Mouse (Mus musculus) intestine, postnatal 0 days (tissue): ENCODE data around the gene Pdss1. TPM values are rescaled to one million over a fixed set of nuclear protein-coding genes. Genes with fewer than 3 reads are reported as not detected.
A peak's percentile ranks its signal among the peaks of the same experiment; 100 is the strongest.

ENCODE experiments used
- ATAC-seq: fragments of 200-750 bp; cut with Nextera tagmentation; 2 replicates; pipeline ENCODE4 v1.8.0; 2017; ENCODE audit warnings: mild to moderate bottlenecking, moderate TSS enrichment, moderate library complexity
- H3K27ac ChIP-seq: fragments of 300-500 bp; sonication (generic); 2 replicates; pipeline ENCODE4 v1.5.1; 2014; ENCODE audit warnings: mild to moderate bottlenecking, low read depth, low read length, moderate library complexity
- H3K27me3 ChIP-seq: fragments of 300-500 bp; sonication (generic); replicated peaks from 2 replicates; pipeline ENCODE4 v1.6.1; 2014; ENCODE audit warnings: low read length, mixed read lengths; ENCODE audit not compliant: control insufficient read depth, insufficient read depth
- H3K36me3 ChIP-seq: fragments of 300-500 bp; sonication (generic); 2 replicates; pipeline ENCODE4 v1.6.1; 2014; ENCODE audit warnings: mild to moderate bottlenecking, moderate library complexity; ENCODE audit not compliant: control insufficient read depth, insufficient read depth
- H3K4me1 ChIP-seq: fragments of 300-500 bp; sonication (generic); replicated peaks from 2 replicates; pipeline ENCODE4 v1.6.1; 2014; ENCODE audit warnings: antibody characterized with exemption, low read length, mixed read lengths; ENCODE audit not compliant: control insufficient read depth, insufficient read depth
- H3K4me2 ChIP-seq: fragments of 300-500 bp; sonication (generic); replicated peaks from 2 replicates; pipeline ENCODE4 v1.6.1; 2014; ENCODE audit warnings: low read depth, mild to moderate bottlenecking, moderate library complexity
- H3K4me3 ChIP-seq: fragments of 300-500 bp; sonication (generic); 2 replicates; pipeline ENCODE4 v1.5.1; 2014; ENCODE audit warnings: low read depth, low read length
- H3K9ac ChIP-seq: fragments of 300-500 bp; sonication (generic); 2 replicates; pipeline ENCODE4 v1.6.1; 2014; ENCODE audit warnings: mild to moderate bottlenecking, low read depth, low read length
- H3K9me3 ChIP-seq: fragments of 300-500 bp; sonication (generic); 2 replicates; pipeline ENCODE4 v1.6.1; 2016; ENCODE audit warnings: mixed run types; ENCODE audit not compliant: control insufficient read depth
- CTCF ChIP-seq: sonication (generic); IDR thresholded peaks from 2 replicates; pipeline ENCODE4 v1.5.1; 2016; ENCODE audit warnings: low read depth, mild to moderate bottlenecking, control low read depth, antibody characterized with exemption, moderate library complexity
- WGBS: fragments of 180-500 bp; shearing (Covaris S2); extraction: QIAGEN DNeasy Blood & Tissue Kit; methylation state at CpG from one replicate; pipeline ENCODE4 v1.1.7; 2014; 5-methylcytosine and 5-hydroxymethylcytosine counted together
- polyA plus RNA-seq: library from polyadenylated mRNA; unstranded; fragments of >200 nt; fragmentation: Nextera tagmentation; extraction: Ambion mirVana; gene quantifications from 2 replicates; pipeline ENCODE4 v1.2.1, GENCODE M21; 2015

Gene Pdss1
- polyA plus RNA-seq, 1 experiment from 2014 or later = 26.6 TPM

- WGBS = 45% methylated on average over 4 of the region's 4 CpGs
- no peak overlapping the region for H3K4me2 ChIP-seq
Observed at GRCm38 (mm10) chr2:22949956-22950355, 54.6 kb downstream of the Pdss1 start.

DNA sequence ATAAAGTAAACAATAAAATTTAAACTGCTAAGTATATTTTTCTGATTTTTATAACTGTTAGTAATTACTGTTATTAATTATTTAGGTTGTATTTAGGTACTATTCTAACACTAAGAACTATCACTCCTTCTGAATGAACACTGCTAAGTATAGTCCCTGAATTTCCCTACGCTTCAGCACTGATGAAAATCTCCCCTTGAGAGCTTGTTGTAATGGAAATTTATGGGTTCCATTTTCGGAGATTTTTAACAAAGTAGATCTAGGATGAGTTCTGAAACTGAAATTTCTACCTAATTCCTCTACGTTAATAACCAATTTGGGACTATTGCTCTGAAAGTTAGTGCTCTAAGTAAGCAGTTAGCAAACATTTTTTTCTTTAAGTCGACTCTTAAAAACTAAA is 59.0 kb downstream of the Pdss1 start:
- Histone ChIP-seq H3K9ac (no peak overlapping the region), H3K27me3 (no peaks in the 10 kb centered on the region), H3K4me1 (no peaks in the 10 kb centered on the region), H3K4me2 (no peak overlapping the region), H3K27ac (no peak overlapping the region), H3K4me3 (no peak overlapping the region), H3K9me3 (no peaks in the 10 kb centered on the region), H3K36me3 (0 out of 2 replicates have a peak, but pooled peaks cover 4% of the 10 kb centered on the region)
- no peak for TF ChIP-seq CTCF
- ATAC-seq = no peak
- WGBS = 94% methylated on average over 4 of the region's 4 CpGs

More at GRCm38 (mm10) chr2:22949956-22950355, 54.6 kb downstream of the Pdss1 start:
- Histone ChIP-seq H3K4me3 (no peak overlapping the region), H3K27me3 (no peaks in the 10 kb centered on the region), H3K36me3 (peaks cover 7% of the 10 kb centered on the region), H3K9me3 (no peaks in the 10 kb centered on the region), H3K4me1 (no peaks in the 10 kb centered on the region), H3K27ac (no peak overlapping the region), H3K9ac (no peak overlapping the region)
- ATAC-seq = no peak
- TF ChIP-seq CTCF = no peak

DNA sequence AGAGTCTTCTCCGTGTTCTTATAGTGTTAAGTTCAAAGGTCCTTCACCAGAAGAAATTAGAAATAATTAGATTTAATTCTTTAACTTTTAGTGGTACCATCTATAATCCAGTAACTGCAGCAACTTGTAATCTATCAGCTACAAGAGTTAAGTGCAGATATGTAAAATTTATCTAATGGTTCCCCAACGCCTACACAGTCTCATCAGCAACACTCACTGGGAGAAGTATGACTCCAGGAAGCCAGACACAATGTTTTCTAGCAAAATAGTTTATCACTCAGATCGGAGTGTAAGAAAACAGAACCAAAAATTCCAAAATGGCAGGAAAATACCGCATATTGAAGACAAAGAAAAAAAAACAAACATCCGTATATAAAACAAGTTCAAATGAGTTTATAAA is 60.6 kb downstream of the Pdss1 start:
- no peaks in the 10 kb centered on the region for H3K9me3 ChIP-seq
- H3K27me3 ChIP-seq = no peaks in the 10 kb centered on the region
- no peak for TF ChIP-seq CTCF
- H3K27ac ChIP-seq = no peak overlapping the region
- no peak overlapping the region for H3K9ac ChIP-seq
- H3K36me3 ChIP-seq = 0 out of 2 replicates have a peak, but pooled peaks cover 4% of the 10 kb centered on the region
- ATAC-seq = no peak
- 88% methylated on average over 5 of the region's 5 CpGs for whole genome bisulfite sequencing
- H3K4me3 ChIP-seq = no peak overlapping the region
- H3K4me1 ChIP-seq = no peaks in the 10 kb centered on the region
- no peak overlapping the region for H3K4me2 ChIP-seq

DNA sequence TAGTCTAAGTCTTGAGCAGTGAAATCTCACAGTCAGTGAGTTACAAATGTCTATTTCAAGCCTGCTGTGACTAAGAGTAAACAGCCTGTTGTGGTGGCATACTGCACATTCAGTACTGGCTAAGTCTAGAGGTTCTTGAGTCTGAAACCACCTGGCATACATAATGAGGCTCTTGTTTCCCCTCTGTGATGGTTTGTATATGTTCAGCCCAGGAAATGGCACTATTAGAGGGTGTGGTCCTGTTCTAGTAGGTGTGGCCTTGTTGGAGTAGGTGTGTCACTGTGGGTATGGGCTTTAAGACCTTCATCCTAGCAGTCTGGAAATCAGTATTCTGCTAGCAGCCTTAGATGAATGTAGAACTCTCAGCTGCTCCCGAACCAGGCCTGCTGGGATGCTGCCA is 62.1 kb downstream of the Pdss1 start:
- no peaks in the 10 kb centered on the region for H3K9me3 ChIP-seq
- no peak overlapping the region for H3K4me2 ChIP-seq
- H3K9ac ChIP-seq = no peak overlapping the region
- ATAC-seq = no peak
- H3K36me3 ChIP-seq = peaks cover 10% of the 10 kb centered on the region; the same call in 1 of the 2 replicates
- no peak for TF ChIP-seq CTCF
- WGBS = 100% methylated on average over 1 of the region's 1 CpGs
- no peak overlapping the region for H3K27ac ChIP-seq
- no peaks in the 10 kb centered on the region for H3K27me3 ChIP-seq
- H3K4me1 ChIP-seq = no peaks in the 10 kb centered on the region
- no peak overlapping the region for H3K4me3 ChIP-seq

GRCm38 (mm10) chr2:22961681-22962080 is 66.4 kb downstream of the Pdss1 start:
- H3K9ac ChIP-seq = no peak overlapping the region
- WGBS = 92% methylated on average over 2 of the region's 2 CpGs
- H3K27ac ChIP-seq = no peak overlapping the region

DNA sequence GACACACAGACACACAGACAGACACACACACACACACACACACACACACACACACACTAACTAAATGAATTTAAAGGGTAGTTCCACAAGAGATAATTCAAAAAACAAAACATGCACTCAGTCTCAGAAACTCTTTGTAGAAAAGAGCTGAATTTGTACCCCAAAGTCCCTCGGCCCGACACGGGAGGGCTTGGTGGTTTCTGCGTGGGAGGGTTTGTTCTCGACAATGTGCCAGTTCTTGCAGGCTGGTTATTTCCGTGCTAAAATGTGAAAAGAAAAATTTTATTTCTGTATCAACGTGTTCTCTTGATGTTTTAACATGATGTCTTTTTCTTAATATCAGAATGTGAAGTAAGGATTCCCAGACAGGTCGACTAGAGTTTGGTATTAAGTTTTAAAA is 66.9 kb downstream of the Pdss1 start:
- Histone ChIP-seq H3K4me1 (no peaks in the 10 kb centered on the region), H3K9me3 (no peaks in the 10 kb centered on the region), H3K27ac (no peak overlapping the region), H3K4me2 (no peak overlapping the region), H3K9ac (no peak overlapping the region), H3K36me3 (peaks cover 10% of the 10 kb centered on the region; the same call in 1 of the 2 replicates), H3K4me3 (no peak overlapping the region), H3K27me3 (no peaks in the 10 kb centered on the region)
- no peak for ATAC-seq
- WGBS = 94% methylated on average over 8 of the region's 8 CpGs
- no peak for TF ChIP-seq CTCF

More at GRCm38 (mm10) chr2:22961681-22962080, 66.4 kb downstream of the Pdss1 start:
- Histone ChIP-seq H3K36me3 (peaks cover 10% of the 10 kb centered on the region; the same call in 1 of the 2 replicates), H3K4me2 (no peak overlapping the region), H3K4me1 (no peaks in the 10 kb centered on the region), H3K9me3 (no peaks in the 10 kb centered on the region), H3K27me3 (no peaks in the 10 kb centered on the region), H3K4me3 (no peak overlapping the region)
- TF ChIP-seq CTCF = peak; percentile 36
- ATAC-seq = no peak

DNA sequence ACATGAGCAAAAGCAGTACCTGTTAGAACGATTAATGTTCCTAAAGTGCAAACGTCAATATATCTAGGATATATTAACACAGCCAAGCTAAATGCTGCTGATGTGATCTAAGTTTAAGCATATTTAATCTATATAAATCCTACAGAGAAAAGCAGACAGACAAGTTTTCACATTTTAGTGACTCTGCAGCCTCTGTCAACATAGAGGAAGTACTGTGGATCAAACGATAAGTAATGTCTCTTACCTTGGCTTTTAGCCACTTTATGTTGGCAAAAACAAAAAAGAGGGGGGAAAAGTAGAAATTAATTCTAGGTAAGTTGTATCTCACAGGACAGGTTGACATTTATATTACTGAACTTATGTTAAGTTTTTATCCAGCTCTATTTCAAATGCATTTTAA is 67.6 kb downstream of the Pdss1 start:
- no peaks in the 10 kb centered on the region for H3K9me3 ChIP-seq
- H3K27ac ChIP-seq = no peak overlapping the region
- no peaks in the 10 kb centered on the region for H3K27me3 ChIP-seq
- TF ChIP-seq CTCF = no peak
- no peak overlapping the region for H3K4me2 ChIP-seq
- no peak overlapping the region for H3K9ac ChIP-seq
- H3K4me3 ChIP-seq = no peak overlapping the region
- no peak for ATAC-seq
- H3K4me1 ChIP-seq = no peaks in the 10 kb centered on the region
- 74% methylated on average over 3 of the region's 3 CpGs for WGBS
- H3K36me3 ChIP-seq = peaks cover 6% of the 10 kb centered on the region; the same call in 1 of the 2 replicates
